Mouse (Mus musculus) heart, embryonic 10.5 days (tissue): ENCODE results near the gene Dtx3. TPM values are rescaled to one million over a fixed set of nuclear protein-coding genes. Genes with fewer than 3 reads are reported as not detected.
A peak's percentile ranks its signal among the peaks of the same experiment; 100 is the strongest.
"Not testable (repeated sequence)": the region's sequence is repeated elsewhere in the genome, so short reads cannot be mapped to it uniquely, and the experiment has no call there.

Experiments used
- DNase-seq: peaks from one replicate; pipeline ENCODE4 v3.0.0-alpha.2; 2017; ENCODE audit warnings: low spot score
- H3K27ac ChIP-seq: fragments of 300-500 bp; sonication (generic); 2 replicates; pipeline ENCODE4 v1.5.1; 2016; ENCODE audit warnings: mild to moderate bottlenecking
- H3K27me3 ChIP-seq: fragments of 300-500 bp; sonication (generic); 2 replicates; pipeline ENCODE4 v1.6.1; 2016; ENCODE audit warnings: mild to moderate bottlenecking; ENCODE audit not compliant: poor library complexity, insufficient read depth, severe bottlenecking
- H3K36me3 ChIP-seq: fragments of 300-500 bp; sonication (generic); 2 replicates; pipeline ENCODE4 v1.6.1; 2016; ENCODE audit warnings: mild to moderate bottlenecking, moderate library complexity
- H3K4me1 ChIP-seq: fragments of 300-500 bp; sonication (generic); 2 replicates; pipeline ENCODE4 v1.6.1; 2016; ENCODE audit warnings: mild to moderate bottlenecking
- H3K4me3 ChIP-seq: fragments of 300-500 bp; sonication (generic); 2 replicates; pipeline ENCODE4 v1.5.1; 2016; ENCODE audit warnings: mild to moderate bottlenecking, moderate library complexity
- H3K9me3 ChIP-seq: fragments of 300-500 bp; sonication (generic); 2 replicates; pipeline ENCODE4 v1.6.1; 2016; ENCODE audit warnings: mild to moderate bottlenecking, moderate library complexity
- WGBS: fragments of 180-500 bp; shearing (Covaris S2); methylation state at CpG from one replicate; pipeline ENCODE4 v1.1.7; 2016; 5-methylcytosine and 5-hydroxymethylcytosine counted together
- polyA plus RNA-seq: library from polyadenylated mRNA; unstranded; fragments of >200 nt; fragmentation: Nextera tagmentation; extraction: Ambion mirVana; gene quantifications from 2 replicates; pipeline ENCODE4 v1.2.1, GENCODE M21; 2016

Gene Dtx3
- polyA plus RNA-seq, 1 experiment from 2014 or later: 91.4 TPM

DNA sequence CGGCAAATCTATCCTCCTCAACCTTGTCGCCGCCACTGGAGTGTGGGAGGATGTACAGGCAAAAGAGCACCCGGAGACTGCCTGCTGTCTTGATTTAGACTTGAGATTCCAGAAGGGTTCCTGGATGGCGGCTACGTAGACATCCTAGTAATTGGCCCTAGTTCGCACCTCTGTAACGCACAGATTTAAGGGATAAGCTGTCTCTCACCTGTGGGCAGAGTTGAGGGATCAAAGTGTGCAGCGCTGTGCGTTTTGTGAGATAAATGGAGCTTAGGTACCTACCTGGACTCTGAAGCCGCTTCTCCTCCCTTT is 29.2 kb downstream of the Dtx3 start:
- Histone ChIP-seq H3K36me3 (no peaks in the 10 kb centered on the region), H3K9me3 (no peaks in the 10 kb centered on the region), H3K4me1 (peaks cover 51% of the 10 kb centered on the region), H3K27me3 (peaks cover 85% of the 10 kb centered on the region), H3K4me3 (peak overlapping the region; percentile 74), H3K27ac (no peak overlapping the region)
- DNase-seq: no peak
- WGBS: 2% methylated on average over 11 of the region's 11 CpGs

GRCm38 (mm10) chr10:127165654-127166403 is 29.7 kb downstream of the Dtx3 start:
- Histone ChIP-seq H3K4me1 (peaks cover 46% of the 10 kb centered on the region), H3K27ac (peak overlapping the region; percentile 72), H3K27me3 (peaks cover 79% of the 10 kb centered on the region), H3K9me3 (no peaks in the 10 kb centered on the region), H3K36me3 (no peaks in the 10 kb centered on the region), H3K4me3 (peak overlapping the region; percentile 74)
- no peak for DNase-seq
- under 1% methylated on average over 56 of the region's 56 CpGs for WGBS

GRCm38 (mm10) chr10:127165354-127165653 is 30.2 kb downstream of the Dtx3 start:
- Histone ChIP-seq H3K36me3 (no peaks in the 10 kb centered on the region), H3K4me3 (peak overlapping the region; percentile 74), H3K27ac (peak overlapping the region; percentile 72), H3K4me1 (peaks cover 41% of the 10 kb centered on the region), H3K9me3 (no peaks in the 10 kb centered on the region), H3K27me3 (peaks cover 74% of the 10 kb centered on the region)
- WGBS: under 1% methylated on average over 42 of the region's 42 CpGs
- DNase-seq: no peak

- H3K36me3 ChIP-seq: no peaks in the 10 kb centered on the region
- peak within 1 kb of the TSS; percentile 72 for H3K27ac ChIP-seq
- H3K4me1 ChIP-seq: peaks cover 36% of the 10 kb centered on the region
- no peak for DNase-seq
- peak within 1 kb of the TSS; percentile 74 for H3K4me3 ChIP-seq
- 2% methylated on average over 52 of the region's 52 CpGs for WGBS
- no peaks in the 10 kb centered on the region for H3K9me3 ChIP-seq
- peaks cover 69% of the 10 kb centered on the region for H3K27me3 ChIP-seq
Measured at GRCm38 (mm10) chr10:127164631-127165353, 30.7 kb downstream of the Dtx3 start, which contains the start of gene B4galnt1. B4galnt1 (plus strand) TSS chr10:127165225.

DNA sequence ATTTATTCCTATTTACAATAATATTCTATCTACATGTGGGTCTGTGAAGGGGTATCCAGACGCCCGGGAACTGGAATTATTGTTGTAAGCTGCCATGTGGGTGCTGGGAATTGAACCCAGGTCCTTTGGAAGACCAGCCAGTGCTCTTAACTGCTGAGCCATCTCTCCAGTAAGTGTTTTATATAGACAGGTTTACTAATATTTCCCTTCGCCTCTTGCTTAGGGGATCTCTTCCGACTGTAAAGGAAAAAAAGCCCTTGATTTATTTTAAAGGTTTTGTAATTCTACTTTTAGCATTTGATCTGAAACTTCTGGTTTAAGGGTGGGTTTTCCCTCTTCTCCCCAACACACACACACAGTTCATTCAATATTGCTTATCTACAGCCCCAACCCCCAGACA is 31.3 kb downstream of the Dtx3 start:
- no peak overlapping the region for H3K4me3 ChIP-seq

DNA sequence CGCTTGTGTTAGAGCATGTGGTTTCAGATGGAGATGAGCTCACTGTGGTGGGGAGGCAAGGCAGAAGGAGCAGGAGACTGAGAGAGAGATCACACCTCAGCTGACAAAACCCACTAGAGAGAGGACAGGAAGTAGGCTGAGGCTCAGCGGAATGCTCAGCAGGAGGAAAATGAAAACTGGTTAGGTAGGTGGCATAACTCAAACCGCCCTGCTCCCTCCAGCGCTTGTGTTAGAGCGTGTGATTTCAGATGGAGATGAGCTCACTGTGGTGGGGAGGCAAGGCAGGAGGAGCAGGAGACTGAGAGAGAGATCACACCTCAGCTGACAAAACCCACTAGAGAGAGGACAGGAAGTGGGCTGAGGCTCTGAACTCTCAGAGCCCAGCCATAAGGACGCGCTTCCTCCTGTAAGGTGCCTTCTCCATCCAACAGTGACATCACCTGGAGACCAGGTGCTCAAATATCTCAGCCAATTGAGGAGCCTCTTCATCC is 32.7 kb downstream of the Dtx3 start:
- H3K36me3 ChIP-seq, H3K4me3 ChIP-seq, DNase-seq, H3K9me3 ChIP-seq, H3K27ac ChIP-seq: not testable (repeated sequence)
- peaks cover 49% of the 10 kb centered on the region for H3K27me3 ChIP-seq
- WGBS: 42% methylated on average over 7 of the region's 7 CpGs
- H3K4me1 ChIP-seq: peaks cover 30% of the 10 kb centered on the region

More for the DNA sequence above, 31.3 kb downstream of the Dtx3 start:
- Histone ChIP-seq H3K27ac (no peak overlapping the region), H3K36me3 (no peaks in the 10 kb centered on the region), H3K9me3 (no peaks in the 10 kb centered on the region), H3K4me1 (peaks cover 33% of the 10 kb centered on the region), H3K27me3 (peaks cover 63% of the 10 kb centered on the region)
- 89% methylated on average over 4 of the region's 4 CpGs for WGBS
- no peak for DNase-seq

DNA sequence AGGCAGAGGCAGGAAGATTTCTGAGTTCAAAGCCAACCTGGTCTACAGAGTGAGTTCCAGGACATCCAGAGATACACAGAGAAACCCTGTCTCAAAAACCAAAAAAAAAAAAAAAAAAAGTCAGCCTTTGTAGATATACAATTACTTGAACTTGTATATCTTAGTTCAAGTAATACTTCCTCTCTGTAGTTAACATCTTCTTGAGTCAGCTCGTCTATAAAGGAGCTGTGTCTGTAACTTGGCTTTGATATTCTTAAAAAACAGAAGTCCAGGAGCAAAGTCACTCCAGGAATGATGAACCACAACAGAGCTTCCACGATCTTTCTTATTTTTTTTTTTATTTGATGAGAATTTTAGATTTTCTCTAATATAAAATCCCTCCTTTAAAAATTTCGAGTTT is 34.8 kb downstream of the Dtx3 start:
- Histone ChIP-seq H3K27me3 (peaks cover 28% of the 10 kb centered on the region), H3K27ac (no peak overlapping the region), H3K4me1 (peaks cover 11% of the 10 kb centered on the region), H3K36me3 (no peaks in the 10 kb centered on the region), H3K4me3 (no peak overlapping the region), H3K9me3 (no peaks in the 10 kb centered on the region)
- 70% methylated on average over 3 of the region's 3 CpGs for WGBS
- no peak for DNase-seq

DNA sequence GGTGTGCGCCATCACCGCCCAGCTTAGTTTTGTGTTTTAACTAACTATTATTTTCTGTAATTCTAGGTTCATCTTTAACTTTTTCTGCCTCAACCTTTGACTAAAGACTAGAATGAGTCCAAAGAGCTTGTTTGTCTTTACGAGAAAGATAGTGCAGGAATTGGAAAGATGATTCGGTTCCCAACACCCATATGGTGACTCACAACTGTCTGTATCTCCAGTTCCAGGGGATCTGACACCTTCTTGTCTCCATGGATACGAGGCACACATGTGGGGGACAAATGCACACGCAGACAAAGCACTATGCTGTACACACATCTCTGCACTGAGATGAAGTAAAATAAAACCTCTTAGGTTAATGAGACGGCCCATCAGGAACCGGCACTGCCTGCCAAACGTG is 35.4 kb downstream of the Dtx3 start:
- no peak for DNase-seq
- Histone ChIP-seq H3K36me3 (no peaks in the 10 kb centered on the region), H3K9me3 (no peaks in the 10 kb centered on the region), H3K4me1 (peaks cover 5% of the 10 kb centered on the region; the same call in 1 of the 2 replicates), H3K4me3 (no peak overlapping the region), H3K27ac (no peak overlapping the region), H3K27me3 (peaks cover 22% of the 10 kb centered on the region)
- 79% methylated on average over 9 of the region's 9 CpGs for WGBS

- 64% methylated on average over 3 of the region's 3 CpGs for WGBS
- no peak overlapping the region for H3K27ac ChIP-seq
- no peak overlapping the region for H3K4me3 ChIP-seq
- peaks cover 8% of the 10 kb centered on the region; the same call in 1 of the 2 replicates for H3K27me3 ChIP-seq
- no peaks in the 10 kb centered on the region for H3K36me3 ChIP-seq
- no peaks in the 10 kb centered on the region for H3K9me3 ChIP-seq
- H3K4me1 ChIP-seq: no peaks in the 10 kb centered on the region
- DNase-seq: no peak
Measured at GRCm38 (mm10) chr10:127158471-127158870, 37.1 kb downstream of the Dtx3 start.

- 71% methylated on average over 1 of the region's 1 CpGs for WGBS
- H3K36me3 ChIP-seq: no peaks in the 10 kb centered on the region
- DNase-seq: no peak
Measured at GRCm38 (mm10) chr10:127156511-127156910, 39.0 kb downstream of the Dtx3 start.

DNA sequence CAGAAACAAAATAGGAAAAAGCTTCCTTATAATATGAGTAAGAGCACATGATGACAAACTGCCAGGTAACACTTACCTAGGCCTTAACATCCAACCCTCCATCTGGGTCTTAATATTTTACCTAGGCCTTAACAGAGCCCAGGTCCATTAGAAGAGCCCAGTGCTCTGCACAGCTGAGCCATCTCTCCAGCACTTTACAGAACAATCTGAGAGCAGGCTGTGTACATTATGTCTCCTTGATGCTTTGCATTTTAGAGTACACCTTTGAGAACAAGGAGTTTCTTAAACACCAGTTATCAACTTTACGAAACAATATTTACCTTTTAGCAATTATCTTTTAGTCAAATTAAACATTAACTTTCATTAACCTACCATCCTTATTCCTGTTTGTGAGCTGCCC is 39.4 kb downstream of the Dtx3 start:
- no peak for DNase-seq
- Histone ChIP-seq H3K9me3 (no peaks in the 10 kb centered on the region), H3K27me3 (no peaks in the 10 kb centered on the region), H3K27ac (no peak overlapping the region), H3K4me3 (no peak overlapping the region), H3K4me1 (no peaks in the 10 kb centered on the region), H3K36me3 (no peaks in the 10 kb centered on the region)
- 89% methylated on average over 1 of the region's 1 CpGs for WGBS

More at GRCm38 (mm10) chr10:127156511-127156910, 39.0 kb downstream of the Dtx3 start:
- no peaks in the 10 kb centered on the region for H3K27me3 ChIP-seq
- no peak overlapping the region for H3K4me3 ChIP-seq
- H3K4me1 ChIP-seq: no peaks in the 10 kb centered on the region
- no peaks in the 10 kb centered on the region for H3K9me3 ChIP-seq
- no peak overlapping the region for H3K27ac ChIP-seq

DNA sequence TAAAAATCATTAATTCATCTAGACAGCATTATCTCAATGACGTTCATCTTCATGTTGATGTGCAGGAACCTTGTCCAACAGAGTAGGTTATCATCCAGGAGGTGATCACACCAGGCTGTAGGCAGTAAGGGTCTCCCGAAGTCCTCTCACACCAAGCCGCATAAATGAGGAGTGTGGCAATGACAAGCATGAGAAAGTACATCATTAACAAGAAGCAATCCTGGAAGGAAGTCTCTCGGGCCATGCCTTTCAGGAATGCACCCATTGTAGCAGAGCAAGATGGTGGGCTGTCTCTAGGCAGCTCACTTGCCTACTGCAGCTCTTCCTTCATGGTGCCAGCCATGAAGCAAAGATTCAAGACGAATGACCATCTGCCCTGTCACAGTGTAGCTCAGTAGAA is 40.9 kb downstream of the Dtx3 start:
- H3K27me3 ChIP-seq: no peaks in the 10 kb centered on the region
- H3K4me1 ChIP-seq: no peaks in the 10 kb centered on the region
- no peak overlapping the region for H3K4me3 ChIP-seq
- H3K27ac ChIP-seq: no peak overlapping the region
- WGBS: 80% methylated on average over 5 of the region's 5 CpGs
- no peaks in the 10 kb centered on the region for H3K36me3 ChIP-seq
- H3K9me3 ChIP-seq: no peaks in the 10 kb centered on the region
- DNase-seq: no peak

- 88% methylated on average over 2 of the region's 2 CpGs for WGBS
- Histone ChIP-seq H3K27ac (no peak overlapping the region), H3K4me3 (no peak overlapping the region), H3K9me3 (no peaks in the 10 kb centered on the region), H3K36me3 (no peaks in the 10 kb centered on the region), H3K4me1 (no peaks in the 10 kb centered on the region), H3K27me3 (no peaks in the 10 kb centered on the region)
- DNase-seq: no peak
Measured at GRCm38 (mm10) chr10:127154241-127154640, 41.3 kb downstream of the Dtx3 start.
